Mouse (Mus musculus) midbrain, embryonic 14.5 days (tissue): ENCODE measurements around the gene Ldlrap1. TPM values are rescaled to one million over a fixed set of nuclear protein-coding genes. Genes with fewer than 3 reads are reported as not detected.

Experiments
- ATAC-seq: fragments of 200-750 bp; cut with Nextera tagmentation; 2 replicates; pipeline ENCODE4 v1.8.0; 2017; ENCODE audit warnings: moderate number of reproducible peaks, moderate library complexity; ENCODE audit not compliant: low FRiP score, low TSS enrichment
- DNase-seq: peaks from one replicate; pipeline ENCODE4 v3.0.0-alpha.2; 2015
- H3K27ac ChIP-seq: fragments of 300-500 bp; sonication (generic); replicated peaks from 2 replicates; pipeline ENCODE4 v1.5.1; 2014; ENCODE audit warnings: mild to moderate bottlenecking, low read depth, low read length, moderate library complexity
- H3K27me3 ChIP-seq: fragments of 300-500 bp; sonication (generic); 2 replicates; pipeline ENCODE4 v1.6.1; 2014; ENCODE audit warnings: low read length, control low read depth, mixed read lengths; ENCODE audit not compliant: control insufficient read depth, insufficient read depth
- H3K36me3 ChIP-seq: fragments of 300-500 bp; sonication (generic); 2 replicates; pipeline ENCODE4 v1.6.1; 2014; ENCODE audit warnings: low read length, control low read depth; ENCODE audit not compliant: control insufficient read depth, insufficient read depth
- H3K4me1 ChIP-seq: fragments of 300-500 bp; sonication (generic); 2 replicates; pipeline ENCODE4 v1.6.1; 2014; ENCODE audit warnings: mild to moderate bottlenecking, antibody characterized with exemption, low read length, control low read depth; ENCODE audit not compliant: control insufficient read depth, insufficient read depth
- H3K4me2 ChIP-seq: fragments of 300-500 bp; sonication (generic); 2 replicates; pipeline ENCODE4 v1.6.1; 2014; ENCODE audit warnings: mild to moderate bottlenecking, low read length, moderate library complexity
- H3K4me3 ChIP-seq: fragments of 300-500 bp; sonication (generic); replicated peaks from 2 replicates; pipeline ENCODE4 v1.5.1; 2014; ENCODE audit warnings: low read depth, low read length
- H3K9ac ChIP-seq: fragments of 300-500 bp; sonication (generic); replicated peaks from 2 replicates; pipeline ENCODE4 v1.6.1; 2014; ENCODE audit warnings: mild to moderate bottlenecking, low read length, moderate library complexity
- H3K9me3 ChIP-seq: fragments of 300-500 bp; sonication (generic); 2 replicates; pipeline ENCODE4 v1.6.1; 2016; ENCODE audit warnings: low read length, control low read depth, mixed read lengths; ENCODE audit not compliant: control insufficient read depth
- WGBS: fragments of 180-500 bp; shearing (Covaris S2); extraction: QIAGEN DNeasy Blood & Tissue Kit; methylation state at CpG from one replicate; pipeline ENCODE4 v1.1.7; 2014; 5-methylcytosine and 5-hydroxymethylcytosine counted together
- polyA plus RNA-seq: library from polyadenylated mRNA; unstranded; fragments of >200 nt; fragmentation: Nextera tagmentation; extraction: Ambion mirVana; gene quantifications from 2 replicates; pipeline ENCODE4 v1.2.1, GENCODE M21; 2014

Gene Ldlrap1
- polyA plus RNA-seq, 1 experiment from 2014 or later, result 1.9 TPM

GRCm38 (mm10) chr4:134702981-134703834 is 64.6 kb downstream of the Ldlrap1 start:
- DNase-seq (peak; percentile 43), ATAC-seq (peak; percentile 4; the same call in 1 of the 2 replicates)
- H3K4me1 ChIP-seq, result peaks cover 14% of the 10 kb centered on the region; the same call in 1 of the 2 replicates
- H3K4me2 ChIP-seq, result peak overlapping the region; percentile 99
- no peak overlapping the region for H3K27ac ChIP-seq
- H3K4me3 ChIP-seq, result peak overlapping the region; percentile 62
- H3K9ac ChIP-seq, result peak overlapping the region; percentile 56
- peaks cover 15% of the 10 kb centered on the region for H3K27me3 ChIP-seq
- H3K9me3 ChIP-seq, result no peaks in the 10 kb centered on the region
- WGBS, result under 1% methylated on average over 81 of the region's 90 CpGs
- H3K36me3 ChIP-seq, result no peaks in the 10 kb centered on the region

- Histone ChIP-seq H3K9ac (no peak overlapping the region), H3K4me2 (peak overlapping the region; percentile 99), H3K27ac (no peak overlapping the region), H3K36me3 (no peaks in the 10 kb centered on the region), H3K4me3 (peak overlapping the region; percentile 62), H3K9me3 (no peaks in the 10 kb centered on the region), H3K27me3 (peaks cover 15% of the 10 kb centered on the region), H3K4me1 (peaks cover 14% of the 10 kb centered on the region; the same call in 1 of the 2 replicates)
- no peak for ATAC-seq
- 34% methylated on average over 6 of the region's 6 CpGs for WGBS
- peak; percentile 86 for DNase-seq
Measured at GRCm38 (mm10) chr4:134701934-134702333, 65.9 kb downstream of the Ldlrap1 start.

- no peak overlapping the region for H3K4me2 ChIP-seq
- H3K27me3 ChIP-seq, result peaks cover 15% of the 10 kb centered on the region
- no peaks in the 10 kb centered on the region for H3K9me3 ChIP-seq
- H3K4me3 ChIP-seq, result no peak overlapping the region
- H3K4me1 ChIP-seq, result peaks cover 14% of the 10 kb centered on the region; the same call in 1 of the 2 replicates
- H3K27ac ChIP-seq, result no peak overlapping the region
- ATAC-seq, result no peak
- WGBS, result 91% methylated on average over 2 of the region's 2 CpGs
- DNase-seq, result no peak
- no peaks in the 10 kb centered on the region for H3K36me3 ChIP-seq
- no peak overlapping the region for H3K9ac ChIP-seq
Measured at GRCm38 (mm10) chr4:134700911-134701310, 66.9 kb downstream of the Ldlrap1 start.

- ATAC-seq, result no peak
- Histone ChIP-seq H3K9me3 (no peaks in the 10 kb centered on the region), H3K36me3 (no peaks in the 10 kb centered on the region), H3K9ac (no peak overlapping the region), H3K27ac (no peak overlapping the region), H3K27me3 (no peaks in the 10 kb centered on the region), H3K4me1 (no peaks in the 10 kb centered on the region), H3K4me3 (no peak overlapping the region), H3K4me2 (no peak overlapping the region)
- DNase-seq, result no peak
- 77% methylated on average over 9 of the region's 9 CpGs for WGBS
Measured at GRCm38 (mm10) chr4:134693202-134693940, 74.5 kb downstream of the Ldlrap1 start.

- H3K27ac ChIP-seq, result no peak overlapping the region
- no peak for ATAC-seq
- no peak for DNase-seq
- H3K4me1 ChIP-seq, result no peaks in the 10 kb centered on the region
- no peaks in the 10 kb centered on the region; the same call in 1 of the 2 replicates for H3K9me3 ChIP-seq
- WGBS, result 90% methylated on average over 1 of the region's 1 CpGs
- no peaks in the 10 kb centered on the region for H3K36me3 ChIP-seq
- H3K27me3 ChIP-seq, result no peaks in the 10 kb centered on the region
- H3K4me2 ChIP-seq, result no peak overlapping the region
- no peak overlapping the region for H3K4me3 ChIP-seq
- no peak overlapping the region for H3K9ac ChIP-seq
Measured at GRCm38 (mm10) chr4:134692388-134692787, 75.4 kb downstream of the Ldlrap1 start.

Other genes with a start within 250 kb of the Ldlrap1 start
- 181 and 185 TPM in 2 replicates for gene Mtfr1l, start 232.6 kb downstream of the Ldlrap1 start, polyA plus RNA-seq
- gene Selenon, start 215.9 kb downstream of the Ldlrap1 start, polyA plus RNA-seq, result 14.2 and 15.9 TPM in 2 replicates
- gene Man1c1, start 63.7 kb downstream of the Ldlrap1 start, polyA plus RNA-seq, result 3.9 and 4.9 TPM in 2 replicates
- gene Maco1, start 85.3 kb upstream of the Ldlrap1 start, polyA plus RNA-seq, result 100 and 102 TPM in 2 replicates
- 0.54 and 0.61 TPM in 2 replicates for gene Rhd, start 96.5 kb upstream of the Ldlrap1 start, polyA plus RNA-seq
- 196 and 210 TPM in 2 replicates for gene Tmem50a, start 147.0 kb upstream of the Ldlrap1 start, polyA plus RNA-seq
- gene Rsrp1, start 155.6 kb upstream of the Ldlrap1 start, polyA plus RNA-seq, result 526 and 563 TPM in 2 replicates
- 53.4 and 61.2 TPM in 2 replicates for gene Syf2, start 162.9 kb upstream of the Ldlrap1 start, polyA plus RNA-seq